Mouse (Mus musculus) liver, embryonic 14.5 days (tissue): ENCODE measurements around the gene Rab15. TPM values are rescaled to one million over a fixed set of nuclear protein-coding genes. Genes with fewer than 3 reads are reported as not detected.

Experiments
- ATAC-seq: fragments of 200-750 bp; cut with Nextera tagmentation; 2 replicates; pipeline ENCODE4 v1.8.0; 2017; ENCODE audit warnings: moderate number of reproducible peaks, mild to moderate bottlenecking, moderate library complexity; ENCODE audit not compliant: insufficient read depth
- DNase-seq, 3 experiments: peaks; one replicate each; pipeline ENCODE4 v3.0.0-alpha.2; 2012 to 2013; ENCODE audit warnings: low read depth in 3 of 3, low spot score in 3 of 3
- H3K27ac ChIP-seq: fragments of 300-500 bp; sonication (generic); 2 replicates; pipeline ENCODE4 v1.5.1; 2014; ENCODE audit warnings: moderate library complexity, mild to moderate bottlenecking, control low read depth, inconsistent platforms
- H3K27me3 ChIP-seq: fragments of 300-500 bp; sonication (generic); 2 replicates; pipeline ENCODE4 v1.6.1; 2014; ENCODE audit warnings: mild to moderate bottlenecking, low read length, moderate library complexity; ENCODE audit not compliant: control insufficient read depth, insufficient read depth
- H3K36me3 ChIP-seq: fragments of 300-500 bp; sonication (generic); replicated peaks from 2 replicates; pipeline ENCODE4 v1.6.1; 2014; ENCODE audit warnings: low read depth; ENCODE audit not compliant: control insufficient read depth, insufficient read depth
- H3K4me1 ChIP-seq, 2 experiments: fragments of 200-500 bp in 1 of 2; fragments of 300-500 bp in 1 of 2; sonication (generic) in 1 of 2; replicated peaks; 2 replicates each; pipeline ENCODE4 v1.6.1; 2012 to 2014; ENCODE audit warnings: antibody characterized with exemption in 1 of 2, inconsistent platforms in 1 of 2, low read length in 1 of 2; ENCODE audit not compliant: control insufficient read depth in 2 of 2, insufficient read depth in 2 of 2
- H3K4me2 ChIP-seq: fragments of 300-500 bp; sonication (generic); 2 replicates; pipeline ENCODE4 v1.6.1; 2014; ENCODE audit warnings: low read depth, mild to moderate bottlenecking, control low read depth, moderate library complexity
- H3K4me3 ChIP-seq, 2 experiments: fragments of 200-500 bp in 1 of 2; fragments of 300-500 bp in 1 of 2; sonication (generic) in 1 of 2; 2 replicates each; pipeline ENCODE4 v1.5.1; 2012 to 2014; ENCODE audit warnings: low read depth in 2 of 2, low read length in 2 of 2, mild to moderate bottlenecking in 2 of 2, control low read depth in 1 of 2, inconsistent platforms in 1 of 2, moderate library complexity in 1 of 2; ENCODE audit not compliant: insufficient read depth in 1 of 2
- H3K9ac ChIP-seq: fragments of 300-500 bp; sonication (generic); replicated peaks from 2 replicates; pipeline ENCODE4 v1.6.1; 2014; ENCODE audit warnings: mild to moderate bottlenecking, control low read depth, moderate library complexity
- H3K9me3 ChIP-seq: fragments of 300-500 bp; sonication (generic); 2 replicates; pipeline ENCODE4 v1.6.1; 2016; ENCODE audit warnings: low read length, mixed read lengths; ENCODE audit not compliant: control insufficient read depth
- CTCF ChIP-seq: IDR thresholded peaks from 2 replicates; pipeline ENCODE4 v1.5.1; 2016; ENCODE audit warnings: antibody characterized with exemption, low read depth, control low read depth
- EP300 ChIP-seq: IDR thresholded peaks from 2 replicates; pipeline ENCODE4 v1.6.1; 2016; ENCODE audit warnings: antibody characterized with exemption, low read depth
- WGBS: fragments of 180-500 bp; shearing (Covaris S2); extraction: QIAGEN DNeasy Blood & Tissue Kit; methylation state at CpG from one replicate; pipeline ENCODE4 v1.1.7; 2014; ENCODE audit not compliant: insufficient replicate concordance; 5-methylcytosine and 5-hydroxymethylcytosine counted together
- polyA plus RNA-seq, 2 experiments: library from polyadenylated mRNA; depleted of rRNA in 1 of 2; stranded (reverse) in 1 of 2; unstranded in 1 of 2; fragments of >200 nt; fragmentation: Nextera tagmentation in 1 of 2; extraction: Ambion mirVana in 1 of 2; gene quantifications; 2 replicates each; pipeline versions ENCODE4 v1.2.1 to v1.2.3; 2012 to 2014

Gene Rab15
- polyA plus RNA-seq, 2 experiments = 0.11 to 0.15 TPM

- ATAC-seq = peak; percentile 100
- Histone ChIP-seq H3K27ac (peak overlapping the region; percentile 34), H3K4me3 (peak overlapping the region; percentile 70 to 87)
These were observed 14.6 kb upstream of the Rab15 start for GRCm38 (mm10) chr12:76837101-76837843.

GRCm38 (mm10) chr12:76832704-76833103 is 10.0 kb upstream of the Rab15 start:
- WGBS = 4% methylated on average over 3 of the region's 3 CpGs
- Histone ChIP-seq H3K36me3 (no peaks in the 10 kb centered on the region), H3K9ac (no peak overlapping the region), H3K4me3 (no peak overlapping the region), H3K4me1 (peaks cover 0 to 4% of the 10 kb centered on the region in 2 experiments; a peak in 1 of 4 replicates), H3K27me3 (no peaks in the 10 kb centered on the region), H3K27ac (no peak overlapping the region), H3K9me3 (no peaks in the 10 kb centered on the region), H3K4me2 (no peak overlapping the region)
- TF ChIP-seq EP300 (no peak), CTCF (peak; percentile 80)
- no peak for ATAC-seq
- DNase-seq = peak; percentile 12 to 37 (median 20)

More at GRCm38 (mm10) chr12:76837101-76837843, 14.6 kb upstream of the Rab15 start:
- Histone ChIP-seq H3K9me3 (no peaks in the 10 kb centered on the region), H3K4me1 (peaks cover 4 to 5% of the 10 kb centered on the region in 2 experiments; a peak in 3 of 4 replicates), H3K4me2 (peak overlapping the region; percentile 93), H3K36me3 (no peaks in the 10 kb centered on the region), H3K9ac (peak overlapping the region; percentile 90), H3K27me3 (no peaks in the 10 kb centered on the region)
- DNase-seq = peak; percentile 92 to 93 (median 93)
- under 1% methylated on average over 43 of the region's 43 CpGs for WGBS
- peak; percentile 86 for TF ChIP-seq CTCF
- TF ChIP-seq EP300 = peak; percentile 28

- H3K36me3 ChIP-seq = no peaks in the 10 kb centered on the region
- no peak overlapping the region for H3K4me3 ChIP-seq
- H3K27ac ChIP-seq = no peak overlapping the region
- TF ChIP-seq EP300 = no peak
- no peak for TF ChIP-seq CTCF
- H3K9me3 ChIP-seq = no peaks in the 10 kb centered on the region
- H3K4me1 ChIP-seq = no peaks in the 10 kb centered on the region
- DNase-seq (no peak), ATAC-seq (no peak)
- no peak overlapping the region for H3K4me2 ChIP-seq
- no peak overlapping the region for H3K9ac ChIP-seq
- WGBS = 64% methylated on average over 4 of the region's 4 CpGs
- peaks cover 49% of the 10 kb centered on the region for H3K27me3 ChIP-seq
These were observed 2.6 kb upstream of the Rab15 start for GRCm38 (mm10) chr12:76825283-76825682.

GRCm38 (mm10) chr12:76822002-76822650 is 582 bp downstream of the Rab15 start:
- Histone ChIP-seq H3K9ac (no peak overlapping the region), H3K36me3 (no peaks in the 10 kb centered on the region), H3K27ac (no peak overlapping the region), H3K4me2 (peak overlapping the region; percentile 65), H3K27me3 (peaks cover 53% of the 10 kb centered on the region), H3K9me3 (no peaks in the 10 kb centered on the region), H3K4me3 (peak overlapping the region; percentile 38 to 52), H3K4me1 (no peaks in the 10 kb centered on the region)
- no peak for TF ChIP-seq CTCF
- ATAC-seq (no peak), DNase-seq (no peak)
- WGBS = under 1% methylated on average over 61 of the region's 66 CpGs

DNA sequence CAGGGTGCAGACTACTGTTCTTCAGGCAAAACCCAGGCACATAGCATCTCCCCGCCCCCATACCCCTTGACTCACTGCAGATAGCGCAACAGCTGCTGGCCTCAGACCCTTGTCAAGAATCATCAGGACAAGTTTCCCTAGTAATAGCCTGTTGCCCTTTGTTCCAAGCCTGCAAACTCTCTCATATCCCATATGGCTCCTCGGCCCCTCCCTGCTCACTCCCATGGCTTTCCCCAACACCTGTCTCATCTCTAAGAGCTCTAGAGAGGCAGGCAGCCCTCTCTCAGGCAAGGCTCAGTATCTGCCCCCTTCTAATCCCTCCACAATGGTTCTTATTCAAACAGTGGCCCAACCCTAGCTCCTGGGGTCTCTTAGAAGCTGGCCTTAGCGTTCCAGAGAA is 2.1 kb downstream of the Rab15 start:
- Histone ChIP-seq H3K9me3 (no peaks in the 10 kb centered on the region), H3K9ac (no peak overlapping the region), H3K27me3 (peaks cover 51% of the 10 kb centered on the region), H3K4me3 (no peak overlapping the region), H3K4me1 (no peaks in the 10 kb centered on the region), H3K36me3 (no peaks in the 10 kb centered on the region), H3K4me2 (no peak overlapping the region), H3K27ac (no peak overlapping the region)
- DNase-seq (no peak), ATAC-seq (no peak)
- TF ChIP-seq CTCF = no peak
- TF ChIP-seq EP300 = no peak
- 47% methylated on average over 4 of the region's 4 CpGs for WGBS
